Mouse (Mus musculus): ENCODE data around the gene Ddx50.

- TF ChIP-seq POLR2A (IDR thresholded peaks at IDR 0.05; ENCODE audit: borderline replicate concordance, low read depth, low read length) (no peak), CTCF (IDR thresholded peaks at IDR 0.05; ENCODE audit: low read depth, low read length) (no peak)
Observed at GRCm38 (mm10) chr10:62650881-62651810, at the start of gene Ddx50.

Data from bone marrow macrophage, adult 2 months (primary cell).